Mouse (Mus musculus): ENCODE measurements around the gene Myo7a.

Gene Myo7a

DNA sequence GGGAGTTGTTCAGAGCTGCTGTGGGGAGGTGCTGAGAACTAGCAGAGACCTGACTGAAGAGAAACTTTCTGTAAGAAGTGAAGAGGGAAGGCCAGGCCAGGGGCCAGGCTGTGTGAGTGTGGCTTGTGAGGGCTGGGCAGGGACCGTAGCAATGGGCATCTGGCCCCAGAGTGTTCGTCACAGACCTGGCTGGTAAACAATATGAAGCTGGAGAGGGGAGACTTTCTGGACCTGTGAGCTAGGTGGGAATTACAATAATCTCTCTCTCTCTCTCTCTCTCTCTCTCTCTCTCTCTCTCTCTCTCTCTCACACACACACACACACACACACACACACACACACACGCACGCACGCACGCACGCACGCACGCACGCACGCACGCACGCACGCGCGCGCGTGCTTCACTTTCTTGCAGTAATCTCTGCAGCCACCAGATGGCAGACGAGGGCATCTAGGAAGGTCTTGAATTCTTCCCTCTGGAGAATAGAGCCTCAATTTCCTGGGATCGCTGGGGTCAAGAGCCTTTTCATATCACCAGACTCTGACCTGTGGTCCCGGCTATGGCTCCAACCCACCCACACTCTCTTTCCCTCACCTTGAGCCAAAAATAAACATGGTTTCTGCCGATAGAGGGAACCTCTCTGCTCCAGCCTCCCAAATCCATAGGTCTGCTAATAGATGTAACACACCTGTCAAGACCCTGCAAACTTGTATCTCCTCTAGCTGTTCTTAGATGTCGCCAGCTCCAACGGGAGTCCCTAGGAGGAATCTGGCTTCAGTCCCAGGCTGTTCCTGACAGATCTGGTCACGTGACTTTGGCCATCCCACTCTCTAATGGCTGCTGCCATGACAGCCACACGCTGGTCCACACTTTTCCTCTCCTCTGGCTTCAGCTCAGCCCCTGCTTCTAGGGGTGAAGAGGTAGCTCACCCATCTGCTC is 16.1 kb downstream of the Myo7a start:
- peak; percentile 71 to 82 for DNase-seq (ENCODE audit: low spot score in 2 of 2)

DNA sequence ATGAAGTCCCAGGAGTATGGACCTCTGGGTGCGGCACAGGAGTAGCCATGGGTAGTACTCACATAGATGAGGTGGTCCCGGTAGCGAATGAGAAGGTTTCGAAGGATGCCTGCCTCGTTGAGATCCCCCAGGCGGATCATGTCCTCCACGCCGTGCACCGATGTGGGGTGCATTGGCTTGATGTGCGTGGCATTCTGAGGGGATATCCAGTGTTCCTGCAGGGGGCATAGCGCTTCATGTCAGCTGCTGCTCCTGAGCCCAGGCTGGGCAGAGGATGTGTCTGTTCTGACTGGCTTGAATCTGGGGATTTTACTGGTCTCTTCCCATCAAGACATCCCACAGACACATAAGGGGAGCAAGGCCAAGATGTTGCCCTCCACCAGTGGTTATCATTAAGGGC is 16.8 kb downstream of the Myo7a start:
- no peak for DNase-seq (ENCODE audit: low spot score in 2 of 2)

DNA sequence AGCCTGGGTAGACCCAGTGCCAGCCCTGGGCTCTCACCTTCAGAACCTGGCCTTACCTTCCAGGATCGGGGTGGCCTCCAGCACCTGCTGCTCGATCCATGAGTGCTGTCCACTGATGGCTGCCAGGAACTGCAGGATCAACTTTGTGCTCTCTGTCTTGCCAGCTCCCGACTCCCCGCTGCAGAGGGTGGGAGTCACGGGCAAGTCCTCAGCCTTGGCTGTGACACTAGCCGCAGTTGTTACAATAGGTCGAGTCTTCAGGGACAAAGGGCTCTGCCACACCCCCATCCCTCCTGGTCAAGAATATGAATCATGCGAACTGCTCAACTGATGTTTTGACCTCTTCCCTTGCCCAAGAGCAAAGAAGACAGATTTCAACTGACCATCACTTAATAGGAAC is 21.8 kb downstream of the Myo7a start:
- no peak for DNase-seq (ENCODE audit: low spot score in 2 of 2)

DNA sequence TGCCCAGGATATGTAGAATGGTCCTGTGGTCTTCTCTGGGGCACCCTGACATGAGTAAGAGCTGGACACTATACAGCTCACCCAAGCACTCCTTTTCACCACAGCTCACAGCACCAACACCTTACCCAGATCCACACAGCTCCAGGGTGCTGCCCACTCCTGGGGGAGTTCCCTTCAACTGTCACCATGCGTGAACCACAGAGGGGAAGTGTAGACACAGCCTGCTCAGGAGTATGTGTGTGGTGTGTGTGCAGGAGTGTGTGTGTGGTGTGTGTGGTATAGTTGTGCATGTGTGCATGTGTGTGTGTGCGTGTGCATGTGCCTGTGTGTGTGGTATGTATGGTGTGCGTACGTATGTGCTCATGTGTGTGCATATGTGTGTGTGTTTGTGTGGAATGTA is 23.5 kb downstream of the Myo7a start:
- DNase-seq (ENCODE audit: low spot score in 2 of 2), result no peak

DNA sequence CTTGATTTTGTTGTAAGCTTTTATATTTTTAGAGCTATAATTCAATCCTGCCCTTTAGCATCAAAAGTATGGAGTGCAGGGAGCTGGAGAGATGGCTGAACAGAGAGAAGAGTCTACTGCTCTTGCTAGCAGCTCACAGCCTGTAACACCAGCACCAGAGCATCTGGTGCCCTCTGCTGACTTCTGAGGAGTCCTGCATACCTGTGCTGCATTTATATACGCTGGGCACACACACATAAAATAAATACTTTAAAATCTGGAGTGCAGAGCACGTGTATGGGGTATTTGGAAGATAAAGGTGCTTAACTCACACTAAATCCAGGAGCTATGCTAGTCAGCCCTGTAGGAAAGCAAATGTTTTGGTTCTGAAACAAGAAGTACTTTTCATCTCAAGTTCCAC is 33.0 kb downstream of the Myo7a start:
- DNase-seq (ENCODE audit: low spot score in 2 of 2), result no peak

DNA sequence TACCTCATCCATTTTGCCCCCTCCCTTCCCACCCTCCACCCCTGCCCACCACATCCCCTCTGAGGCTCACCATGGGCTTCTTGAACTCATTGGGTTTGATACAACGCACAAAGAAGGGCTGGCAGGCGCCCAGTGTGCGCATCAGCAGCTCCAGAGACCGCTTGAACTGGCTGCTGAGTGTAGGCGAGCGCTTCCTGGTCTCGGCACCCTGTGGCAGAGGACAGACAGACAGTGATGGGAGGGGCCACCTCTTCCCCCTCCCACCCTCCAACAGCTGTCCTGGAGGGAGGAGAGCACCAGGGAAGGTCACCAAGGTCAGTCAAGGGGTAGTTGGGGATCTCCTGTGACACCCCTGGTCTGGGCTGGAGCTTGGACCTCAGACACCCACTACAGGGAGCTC is 34.0 kb downstream of the Myo7a start:
- DNase-seq (ENCODE audit: low spot score in 2 of 2), result no peak

DNA sequence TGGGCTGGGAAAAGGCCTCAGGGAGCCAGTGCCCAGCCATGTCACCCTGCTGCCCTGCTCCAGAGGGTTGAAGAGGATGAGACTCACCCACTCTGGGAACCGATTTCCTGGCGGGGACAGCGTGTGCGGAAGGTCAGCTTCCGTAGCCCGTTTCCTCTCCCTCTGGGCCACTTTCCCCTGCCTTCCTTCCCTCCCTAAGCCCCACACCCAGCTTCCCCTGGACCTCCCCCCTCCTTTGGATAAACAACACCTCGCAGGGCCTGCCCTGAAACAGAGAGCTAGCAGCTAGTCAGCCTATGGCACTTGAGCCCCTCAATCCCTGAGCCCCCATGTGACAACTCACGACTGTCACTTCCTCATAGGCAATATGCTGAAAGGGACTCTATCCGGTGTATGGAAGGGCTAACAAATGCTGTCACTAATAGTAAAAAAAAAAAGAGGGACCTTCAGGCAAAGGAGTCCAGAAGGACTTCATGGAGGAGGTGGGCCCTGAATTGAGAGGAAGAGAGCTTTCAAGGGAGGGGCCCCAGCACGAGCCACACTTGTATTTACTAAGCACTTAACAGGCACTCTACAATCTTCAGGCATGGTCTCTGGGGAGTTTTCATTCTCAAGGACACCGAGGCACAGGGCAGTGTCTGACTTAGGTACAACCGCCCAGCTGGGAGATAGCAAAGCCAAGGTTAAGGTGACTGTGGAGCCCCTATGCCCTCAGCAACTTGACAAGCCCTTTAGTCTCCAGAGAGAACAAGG is 34.6 kb downstream of the Myo7a start:
- no peak for DNase-seq (ENCODE audit: low spot score in 2 of 2)

DNA sequence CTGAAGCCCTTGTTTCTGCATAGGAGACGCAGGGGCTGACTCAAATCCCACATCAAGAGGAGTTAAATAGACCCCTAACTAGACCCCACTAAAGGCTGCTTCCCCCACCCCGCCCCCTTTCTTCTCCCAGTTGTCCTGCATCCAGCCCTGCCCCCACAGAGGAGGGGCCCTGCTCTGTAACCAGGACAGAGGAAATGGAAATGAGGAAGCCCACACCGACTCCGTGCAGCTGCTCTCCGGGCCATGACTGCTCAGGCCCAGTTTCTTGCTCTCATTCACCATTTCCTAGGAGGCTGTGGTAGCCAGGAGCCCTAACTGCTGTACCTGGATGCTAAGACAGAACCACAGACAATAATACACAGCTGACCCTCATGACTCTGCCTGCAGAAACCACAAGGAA is 36.9 kb downstream of the Myo7a start:
- DNase-seq (ENCODE audit: low spot score in 2 of 2), result no peak

DNA sequence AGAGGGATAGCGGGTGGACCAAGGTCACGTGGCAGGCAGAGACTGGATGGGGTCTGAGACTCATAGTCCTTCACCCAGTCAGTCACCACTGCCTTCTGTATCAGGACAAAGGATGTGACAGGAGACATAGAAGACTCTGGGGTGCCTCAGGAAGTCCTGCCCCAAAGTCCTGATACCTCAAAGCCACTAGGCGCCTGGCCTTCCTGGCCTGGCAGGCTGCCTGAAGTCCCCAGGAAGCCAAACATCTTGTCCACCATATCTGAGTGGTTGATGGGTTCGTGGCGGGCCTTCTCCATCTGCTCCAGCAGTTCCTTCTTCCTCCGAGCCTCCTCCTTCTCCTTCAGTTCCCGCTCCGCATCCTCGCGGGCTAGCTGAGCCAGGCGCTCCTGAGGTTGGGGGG is 41.9 kb downstream of the Myo7a start:
- DNase-seq (ENCODE audit: low spot score in 2 of 2), result no peak

DNA sequence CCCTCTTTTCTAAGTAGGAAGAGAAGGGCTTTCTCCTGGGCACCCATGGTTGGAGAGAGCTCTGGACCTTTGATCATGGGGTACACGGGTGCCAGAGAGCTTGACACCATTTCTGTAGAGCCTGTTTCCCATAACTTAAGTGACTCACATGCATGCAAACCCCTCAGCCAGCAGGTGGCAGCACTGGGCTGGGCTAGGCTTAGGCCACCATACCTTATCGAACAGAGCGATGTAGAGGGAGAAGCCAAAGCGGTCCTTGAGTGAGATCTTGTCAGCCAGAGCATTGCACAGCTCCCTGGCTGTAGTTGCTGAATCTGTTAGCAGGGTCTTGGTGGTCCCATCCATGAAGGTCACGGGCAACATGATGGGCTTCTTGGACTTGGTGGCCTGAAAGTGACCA is 47.7 kb downstream of the Myo7a start:
- DNase-seq (ENCODE audit: low spot score in 2 of 2), result peak; percentile 30 to 65

DNA sequence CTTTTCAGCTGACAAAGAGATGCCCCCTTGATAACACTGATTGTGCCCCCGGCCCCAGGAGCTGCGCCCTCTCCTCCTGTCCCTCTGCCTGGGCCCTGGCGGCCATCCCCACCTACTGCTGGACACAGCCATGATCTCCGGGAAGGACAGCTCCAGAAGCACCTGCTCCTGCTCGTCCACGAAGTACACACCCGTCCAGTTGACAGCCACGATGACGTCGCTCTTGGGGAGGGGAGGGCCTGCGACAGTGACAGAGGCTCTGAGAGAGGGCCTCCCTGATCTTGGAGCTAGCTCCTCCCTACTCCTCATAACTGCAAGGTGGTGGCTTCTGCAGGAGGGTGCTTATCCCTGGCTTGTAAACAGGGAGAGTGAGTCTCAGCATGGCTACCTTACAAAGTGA is 53.1 kb downstream of the Myo7a start:
- DNase-seq (ENCODE audit: low spot score in 2 of 2), result no peak

DNA sequence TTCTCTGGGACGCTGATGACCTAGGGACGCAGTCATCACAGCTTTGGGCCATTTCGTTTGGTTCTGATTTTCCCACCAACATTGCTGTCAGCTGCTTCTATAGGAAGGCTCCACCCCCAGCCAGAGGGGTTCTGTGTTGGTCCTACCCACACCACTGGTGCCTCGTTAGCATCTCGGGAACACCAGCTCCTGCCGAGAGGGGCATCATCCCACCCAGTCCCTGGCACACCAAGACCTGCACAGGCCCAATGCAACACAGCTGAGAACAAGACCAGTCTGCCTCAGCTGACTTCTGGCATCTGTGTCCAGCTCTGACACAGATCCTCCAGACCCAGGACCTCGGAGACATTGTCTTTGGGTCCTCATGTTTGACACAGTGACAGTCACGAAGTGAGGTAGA is 64.4 kb downstream of the Myo7a start:
- DNase-seq (ENCODE audit: low spot score in 2 of 2), result no peak

DNA sequence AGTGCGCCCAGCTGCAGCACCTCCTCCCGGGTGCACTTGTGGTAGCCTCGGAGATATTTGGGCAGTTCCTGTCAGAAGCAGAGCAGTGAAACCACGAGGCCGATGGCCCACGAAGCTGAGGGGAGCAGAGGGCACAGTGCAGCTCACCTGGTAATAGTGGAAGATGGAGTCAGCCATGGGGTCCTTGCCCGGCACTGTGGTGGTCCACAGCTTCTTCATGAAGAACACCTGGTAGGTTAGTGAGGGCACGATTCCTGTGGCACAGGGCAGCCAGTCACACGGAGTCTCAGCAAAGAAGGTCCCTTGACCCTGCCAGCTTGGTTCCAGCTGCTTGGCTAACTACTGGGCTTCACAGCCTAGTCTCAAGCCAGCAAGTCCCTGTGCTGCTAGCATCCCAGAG is 64.9 kb downstream of the Myo7a start:
- no peak for DNase-seq (ENCODE audit: low spot score in 2 of 2)

DNA sequence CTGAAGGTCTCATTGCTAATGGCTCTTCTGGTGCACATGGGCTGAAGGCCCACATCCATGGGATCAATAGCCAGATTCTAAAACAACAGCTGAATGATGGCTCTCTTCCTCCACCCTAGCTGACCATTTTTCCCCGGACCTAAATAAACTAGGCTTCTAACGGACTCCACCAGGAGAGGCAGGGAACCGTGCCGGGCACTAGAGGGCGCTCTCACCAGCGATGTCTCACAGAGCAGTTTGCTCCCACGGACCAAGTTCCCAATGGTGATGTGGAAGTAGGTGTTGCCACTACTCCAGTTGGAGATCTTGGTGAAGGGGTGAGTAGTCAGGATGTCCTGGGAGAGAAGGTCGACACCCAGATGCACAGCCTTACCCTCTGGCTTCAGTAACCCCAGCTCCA is 67.3 kb downstream of the Myo7a start:
- peak in 1 of 2 experiments; percentile 16 for DNase-seq (ENCODE audit: low spot score in 2 of 2)

DNA sequence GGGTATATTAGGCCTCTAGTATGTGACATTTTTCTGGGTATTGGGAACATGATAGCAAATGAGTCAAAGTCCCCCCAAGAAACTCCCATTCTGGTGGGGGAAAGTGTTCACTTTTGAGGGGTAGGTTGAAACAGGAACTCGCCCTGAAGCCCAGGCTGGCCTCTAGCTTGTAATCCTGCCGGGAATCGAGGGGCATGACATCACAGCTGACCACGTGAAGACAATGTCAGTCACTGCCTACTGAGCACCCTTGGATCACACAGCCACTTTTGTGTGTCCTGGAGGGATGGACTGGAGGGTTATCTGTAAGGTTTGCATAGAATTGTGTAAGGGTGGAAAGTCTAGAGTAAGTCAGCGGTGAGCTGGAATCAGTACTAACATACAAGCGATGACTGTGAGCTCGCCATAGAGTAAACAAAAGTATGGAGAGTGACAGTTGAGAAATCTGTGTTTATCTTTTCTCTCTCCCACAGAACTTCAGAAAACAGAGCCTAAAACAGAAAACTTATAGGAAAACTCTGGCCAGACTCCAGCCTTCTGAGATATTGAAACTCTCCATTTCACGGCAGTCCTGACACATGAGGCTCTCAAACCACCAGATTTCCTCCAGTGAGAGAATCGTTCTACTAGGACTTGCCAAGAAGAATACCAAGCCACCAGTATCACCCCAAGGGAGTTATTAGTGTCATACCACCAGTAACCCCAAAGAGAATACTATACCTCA is 71.1 kb downstream of the Myo7a start:
- DNase-seq (ENCODE audit: low spot score in 2 of 2), result no peak

DNA sequence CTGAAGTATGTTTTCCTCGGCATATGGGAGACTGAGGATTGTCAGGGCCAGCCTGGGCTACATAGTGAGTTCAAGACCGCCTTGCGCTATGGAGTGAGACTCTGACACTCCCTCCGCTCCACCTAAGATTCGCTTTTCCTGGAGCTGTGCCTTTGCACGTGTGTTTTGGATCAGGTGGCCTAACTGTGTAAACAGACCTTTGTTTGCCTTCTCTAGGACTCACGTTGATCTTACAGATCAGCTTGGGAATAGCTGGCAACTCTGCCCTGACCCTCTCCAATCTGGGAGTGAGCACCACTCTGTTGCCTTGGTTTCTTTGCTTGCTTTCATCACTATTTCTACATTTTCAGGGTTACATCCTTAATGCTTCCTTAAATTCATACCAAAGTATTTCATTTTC is 116.7 kb downstream of the Myo7a start:
- no peak for DNase-seq (ENCODE audit: low spot score in 2 of 2)
